Mouse (Mus musculus) bone marrow, adult 2 months (tissue): Measurements from ENCODE around the gene Lrrn3.

Source experiments
- CTCF ChIP-seq: fragments of 200-500 bp; IDR thresholded peaks from 2 replicates; pipeline ENCODE4 v1.5.1; 2011; ENCODE audit warnings: low read length, control low read depth; ENCODE audit not compliant: control insufficient read depth, insufficient read depth
- POLR2A ChIP-seq: fragments of 200-500 bp; IDR thresholded peaks from 2 replicates; pipeline ENCODE4 v1.6.1; 2011; ENCODE audit warnings: low read depth, mild to moderate bottlenecking, control low read depth, low read length, borderline replicate concordance; ENCODE audit not compliant: control insufficient read depth

- TF ChIP-seq POLR2A (no peak), CTCF (no peak)
These were observed 4.7 kb downstream of the Lrrn3 start for GRCm38 (mm10) chr12:41481486-41481885.
